Mouse (Mus musculus) limb, embryonic 15.5 days (tissue): ENCODE results near the gene Nme3. TPM values are rescaled to one million over a fixed set of nuclear protein-coding genes. Genes with fewer than 3 reads are reported as not detected.

Source experiments
- ATAC-seq: fragments of 200-750 bp; cut with Nextera tagmentation; 2 replicates; pipeline ENCODE4 v1.8.0; 2017; ENCODE audit warnings: low read depth, moderate TSS enrichment; ENCODE audit not compliant: insufficient number of reproducible peaks, low FRiP score, low TSS enrichment
- H3K27ac ChIP-seq: fragments of 300-500 bp; sonication (generic); 2 replicates; pipeline ENCODE4 v1.5.1; 2015; ENCODE audit warnings: moderate library complexity, mild to moderate bottlenecking, inconsistent platforms
- H3K27me3 ChIP-seq: fragments of 300-500 bp; sonication (generic); 2 replicates; pipeline ENCODE4 v1.6.1; 2015; ENCODE audit warnings: inconsistent platforms
- H3K36me3 ChIP-seq: fragments of 300-500 bp; sonication (generic); 2 replicates; pipeline ENCODE4 v1.6.1; 2015; ENCODE audit warnings: inconsistent platforms
- H3K4me1 ChIP-seq: fragments of 300-500 bp; sonication (generic); 2 replicates; pipeline ENCODE4 v1.6.1; 2015; ENCODE audit warnings: inconsistent platforms
- H3K4me2 ChIP-seq: fragments of 300-500 bp; sonication (generic); 2 replicates; pipeline ENCODE4 v1.6.1; 2015; ENCODE audit warnings: mild to moderate bottlenecking, inconsistent platforms
- H3K4me3 ChIP-seq: fragments of 300-500 bp; sonication (generic); 2 replicates; pipeline ENCODE4 v1.5.1; 2015; ENCODE audit warnings: mild to moderate bottlenecking, inconsistent platforms
- H3K9ac ChIP-seq: fragments of 300-500 bp; sonication (generic); 2 replicates; pipeline ENCODE4 v1.6.1; 2015; ENCODE audit warnings: inconsistent platforms
- H3K9me3 ChIP-seq: fragments of 300-500 bp; sonication (generic); 2 replicates; pipeline ENCODE4 v1.6.1; 2016; ENCODE audit warnings: inconsistent platforms
- WGBS: fragments of 180-500 bp; shearing (Covaris S2); methylation state at CpG from one replicate; pipeline ENCODE4 v1.1.7; 2015; 5-methylcytosine and 5-hydroxymethylcytosine counted together
- polyA plus RNA-seq: library from polyadenylated mRNA; unstranded; fragments of >200 nt; fragmentation: Nextera tagmentation; extraction: Ambion mirVana; gene quantifications from 2 replicates; pipeline ENCODE4 v1.2.1, GENCODE M21; 2015

Nme3 gene
- polyA plus RNA-seq = 31.9 and 36.0 TPM in 2 replicates

GRCm38 (mm10) chr17:24896241-24896992, at the start of gene Nme3:
Nme3 (plus strand) TSS chr17:24896500.
- Histone ChIP-seq H3K27me3 (no peaks in the 10 kb centered on the region), H3K9ac (peak within 1 kb of the TSS; percentile 92), H3K4me1 (peaks cover 40% of the 10 kb centered on the region), H3K4me2 (peak within 1 kb of the TSS; percentile 95), H3K27ac (peak within 1 kb of the TSS; percentile 89), H3K9me3 (no peaks in the 10 kb centered on the region), H3K36me3 (peaks cover 67% of the 10 kb centered on the region), H3K4me3 (peak within 1 kb of the TSS; percentile 90)
- WGBS = 1% methylated on average over 50 of the region's 50 CpGs
- ATAC-seq = no peak

GRCm38 (mm10) chr17:24847386-24847785, 48.9 kb upstream of the Nme3 start:
- no peaks in the 10 kb centered on the region for H3K9me3 ChIP-seq
- no peak overlapping the region for H3K4me2 ChIP-seq
- H3K36me3 ChIP-seq = no peaks in the 10 kb centered on the region
- no peak overlapping the region for H3K9ac ChIP-seq
- peaks cover 18% of the 10 kb centered on the region for H3K4me1 ChIP-seq
- ATAC-seq = no peak
- WGBS = 86% methylated on average over 1 of the region's 1 CpGs
- no peak overlapping the region for H3K27ac ChIP-seq
- H3K27me3 ChIP-seq = peaks cover 23% of the 10 kb centered on the region
- no peak overlapping the region for H3K4me3 ChIP-seq

GRCm38 (mm10) chr17:24848600-24849031, 47.7 kb upstream of the Nme3 start:
- Histone ChIP-seq H3K27ac (no peak overlapping the region), H3K4me2 (peak overlapping the region; percentile 92; the same call in 1 of the 2 replicates), H3K36me3 (peaks cover 11% of the 10 kb centered on the region), H3K9me3 (no peaks in the 10 kb centered on the region), H3K4me3 (peak overlapping the region; percentile 95; the same call in 1 of the 2 replicates), H3K4me1 (peaks cover 18% of the 10 kb centered on the region), H3K27me3 (peaks cover 23% of the 10 kb centered on the region), H3K9ac (no peak overlapping the region)
- no peak for ATAC-seq

GRCm38 (mm10) chr17:24849733-24850064, 46.6 kb upstream of the Nme3 start:
- ATAC-seq = no peak
- Histone ChIP-seq H3K4me2 (peak overlapping the region; percentile 92), H3K4me1 (peaks cover 18% of the 10 kb centered on the region), H3K4me3 (peak overlapping the region; percentile 95), H3K27ac (peak overlapping the region; percentile 94), H3K36me3 (peaks cover 22% of the 10 kb centered on the region), H3K9me3 (no peaks in the 10 kb centered on the region), H3K27me3 (peaks cover 15% of the 10 kb centered on the region), H3K9ac (peak overlapping the region; percentile 60)
- under 1% methylated on average over 21 of the region's 21 CpGs for WGBS

- Histone ChIP-seq H3K4me1 (peaks cover 18% of the 10 kb centered on the region), H3K4me3 (peak within 1 kb of the TSS; percentile 95), H3K9ac (peak within 1 kb of the TSS; percentile 60), H3K36me3 (peaks cover 25% of the 10 kb centered on the region), H3K9me3 (no peaks in the 10 kb centered on the region), H3K27ac (peak within 1 kb of the TSS; percentile 94), H3K27me3 (peaks cover 12% of the 10 kb centered on the region), H3K4me2 (peak within 1 kb of the TSS; percentile 92)
- WGBS = under 1% methylated on average over 58 of the region's 58 CpGs
- ATAC-seq = peak; percentile 100
Measured at GRCm38 (mm10) chr17:24850065-24850772, 46.1 kb upstream of the Nme3 start, which contains the start of gene Fahd1. Fahd1 (minus strand) TSS chr17:24850364.

- Histone ChIP-seq H3K36me3 (peaks cover 25% of the 10 kb centered on the region), H3K4me1 (peaks cover 18% of the 10 kb centered on the region), H3K4me3 (peak overlapping the region; percentile 95), H3K9ac (peak overlapping the region; percentile 53), H3K27me3 (peaks cover 10% of the 10 kb centered on the region), H3K9me3 (no peaks in the 10 kb centered on the region), H3K27ac (peak overlapping the region; percentile 30; the same call in 1 of the 2 replicates), H3K4me2 (peak overlapping the region; percentile 92)
- ATAC-seq = no peak
- WGBS = 1% methylated on average over 20 of the region's 20 CpGs
Measured at GRCm38 (mm10) chr17:24850773-24851127, 45.5 kb upstream of the Nme3 start.

GRCm38 (mm10) chr17:24851381-24852125, 44.7 kb upstream of the Nme3 start:
- H3K4me1 ChIP-seq = peaks cover 18% of the 10 kb centered on the region
- no peaks in the 10 kb centered on the region for H3K9me3 ChIP-seq
- peak overlapping the region; percentile 95 for H3K4me3 ChIP-seq
- 79% methylated on average over 10 of the region's 10 CpGs for WGBS
- no peak overlapping the region for H3K27ac ChIP-seq
- no peak overlapping the region for H3K9ac ChIP-seq
- peaks cover 25% of the 10 kb centered on the region for H3K36me3 ChIP-seq
- ATAC-seq = no peak
- H3K4me2 ChIP-seq = peak overlapping the region; percentile 92
- peaks cover 10% of the 10 kb centered on the region for H3K27me3 ChIP-seq

- peaks cover 9% of the 10 kb centered on the region for H3K27me3 ChIP-seq
- no peak overlapping the region for H3K4me3 ChIP-seq
- H3K9me3 ChIP-seq = no peaks in the 10 kb centered on the region
- ATAC-seq = no peak
- peaks cover 6% of the 10 kb centered on the region for H3K4me1 ChIP-seq
- no peak overlapping the region for H3K4me2 ChIP-seq
- WGBS = 66% methylated on average over 3 of the region's 3 CpGs
- H3K27ac ChIP-seq = no peak overlapping the region
- peaks cover 45% of the 10 kb centered on the region for H3K36me3 ChIP-seq
- no peak overlapping the region for H3K9ac ChIP-seq
Measured at GRCm38 (mm10) chr17:24855838-24856464, 40.3 kb upstream of the Nme3 start.

- H3K36me3 ChIP-seq = peaks cover 51% of the 10 kb centered on the region
- no peak for ATAC-seq
- H3K4me1 ChIP-seq = no peaks in the 10 kb centered on the region
- no peak overlapping the region for H3K4me3 ChIP-seq
- H3K27ac ChIP-seq = no peak overlapping the region
- 87% methylated on average over 13 of the region's 13 CpGs for WGBS
- peaks cover 2% of the 10 kb centered on the region for H3K27me3 ChIP-seq
- no peak overlapping the region for H3K9ac ChIP-seq
- H3K9me3 ChIP-seq = no peaks in the 10 kb centered on the region
- H3K4me2 ChIP-seq = no peak overlapping the region
Measured at GRCm38 (mm10) chr17:24856589-24856988, 39.7 kb upstream of the Nme3 start.

- Histone ChIP-seq H3K9me3 (no peaks in the 10 kb centered on the region), H3K9ac (no peak overlapping the region), H3K4me2 (no peak overlapping the region), H3K4me1 (no peaks in the 10 kb centered on the region), H3K27ac (no peak overlapping the region), H3K36me3 (peaks cover 58% of the 10 kb centered on the region), H3K4me3 (no peak overlapping the region), H3K27me3 (no peaks in the 10 kb centered on the region)
- no peak for ATAC-seq
- WGBS = 79% methylated on average over 8 of the region's 8 CpGs
Measured at GRCm38 (mm10) chr17:24857831-24858470, 38.3 kb upstream of the Nme3 start.

- Histone ChIP-seq H3K9ac (no peak overlapping the region), H3K27me3 (no peaks in the 10 kb centered on the region), H3K4me1 (no peaks in the 10 kb centered on the region), H3K4me2 (no peak overlapping the region), H3K27ac (no peak overlapping the region), H3K36me3 (peaks cover 56% of the 10 kb centered on the region), H3K9me3 (no peaks in the 10 kb centered on the region), H3K4me3 (no peak overlapping the region)
- 91% methylated on average over 6 of the region's 6 CpGs for WGBS
- no peak for ATAC-seq
Measured at GRCm38 (mm10) chr17:24858967-24859366, 37.3 kb upstream of the Nme3 start.
